Mouse (Mus musculus) myocyte (in vitro differentiated cells): Measurements from ENCODE around the gene Rusc2. TPM values are rescaled to one million over a fixed set of nuclear protein-coding genes. Genes with fewer than 3 reads are reported as not detected.
A peak's percentile ranks its signal among the peaks of the same experiment; 100 is the strongest.

ENCODE experiments used
- H3K27me3 ChIP-seq: one replicate; pipeline ENCODE4 v1.6.1; 2011; ENCODE audit not compliant: control insufficient read depth, insufficient read depth, insufficient read length
- H3K36me3 ChIP-seq: one replicate; pipeline ENCODE4 v1.6.1; 2011; ENCODE audit not compliant: control insufficient read depth, insufficient read depth
- H3K4me2 ChIP-seq: one replicate; pipeline ENCODE4 v1.6.1; 2011; ENCODE audit warnings: low read depth, control low read depth
- H3K4me3 ChIP-seq: one replicate; pipeline ENCODE4 v1.5.1; 2011; ENCODE audit warnings: mild to moderate bottlenecking, control low read depth, moderate library complexity
- H3K79me2 ChIP-seq: one replicate; pipeline ENCODE4 v1.6.1; 2011; ENCODE audit not compliant: control insufficient read depth, insufficient read depth
- H3ac ChIP-seq: one replicate; pipeline ENCODE4 v1.6.1; 2011; ENCODE audit not compliant: control insufficient read depth, insufficient read length
- CEBPB ChIP-seq: IDR thresholded peaks from 2 replicates; pipeline ENCODE4 v1.6.1; 2011; ENCODE audit warnings: mild to moderate bottlenecking, moderate library complexity; ENCODE audit not compliant: poor library complexity, insufficient read depth, severe bottlenecking
- E2F4 ChIP-seq: IDR thresholded peaks from one replicate; pipeline ENCODE4 v1.6.1; 2011; ENCODE audit warnings: mild to moderate bottlenecking, control low read depth, moderate library complexity; ENCODE audit not compliant: insufficient read depth
- MAX ChIP-seq: IDR thresholded peaks from one replicate; pipeline ENCODE4 v1.6.1; 2011; ENCODE audit warnings: low read depth, mild to moderate bottlenecking, control low read depth
- MYOD1 ChIP-seq, 3 experiments: IDR thresholded peaks; one replicate each; pipeline ENCODE4 v1.6.1; 2011; ENCODE audit warnings: control low read depth in 2 of 3, low read depth in 2 of 3, mild to moderate bottlenecking in 2 of 3, moderate library complexity in 1 of 3; ENCODE audit not compliant: insufficient read length in 2 of 3, control insufficient read depth in 1 of 3
- MYOG ChIP-seq, 3 experiments: IDR thresholded peaks; one replicate each; pipeline ENCODE4 v1.6.1; 2011; ENCODE audit warnings: control low read depth in 2 of 3, low read depth in 2 of 3, mild to moderate bottlenecking in 2 of 3; ENCODE audit not compliant: insufficient read length in 2 of 3, control insufficient read depth in 1 of 3, insufficient read depth in 1 of 3
- POLR2A ChIP-seq: IDR thresholded peaks from one replicate; pipeline ENCODE4 v1.6.1; 2011; ENCODE audit warnings: low read depth, mild to moderate bottlenecking, control low read depth, moderate library complexity; ENCODE audit not compliant: insufficient read length
- POLR2AphosphoS2 ChIP-seq: IDR thresholded peaks from one replicate; pipeline ENCODE4 v1.6.1; 2011; ENCODE audit warnings: low read depth, control low read depth; ENCODE audit not compliant: insufficient read length
- REST ChIP-seq: IDR thresholded peaks from one replicate; pipeline ENCODE4 v1.6.1; 2011; ENCODE audit warnings: mild to moderate bottlenecking, control low read depth, moderate library complexity; ENCODE audit not compliant: insufficient read depth, insufficient read length
- SRF ChIP-seq: IDR thresholded peaks from one replicate; pipeline ENCODE4 v1.6.1; 2011; ENCODE audit warnings: low read depth; ENCODE audit not compliant: control insufficient read depth, insufficient read length
- TCF12 ChIP-seq: IDR thresholded peaks from one replicate; pipeline ENCODE4 v1.6.1; 2011; ENCODE audit warnings: mild to moderate bottlenecking, control low read depth; ENCODE audit not compliant: poor library complexity, insufficient read depth, severe bottlenecking
- TCF3 ChIP-seq: IDR thresholded peaks from one replicate; pipeline ENCODE4 v1.6.1; 2011; ENCODE audit warnings: low read depth, control low read depth; ENCODE audit not compliant: insufficient read length
- USF1 ChIP-seq: IDR thresholded peaks from one replicate; pipeline ENCODE4 v1.6.1; 2011; ENCODE audit warnings: low read depth, mild to moderate bottlenecking, control low read depth, moderate library complexity
- polyA plus RNA-seq: library from polyadenylated mRNA; unstranded; fragments of >200 nt; fragmentation: generic; extraction: Trizol; gene quantifications from one replicate; pipeline ENCODE4 v1.2.1, GENCODE M21; 2012; ENCODE audit warnings: missing spikeins

Rusc2 gene
- polyA plus RNA-seq, 1 experiment = 28.2 TPM

DNA sequence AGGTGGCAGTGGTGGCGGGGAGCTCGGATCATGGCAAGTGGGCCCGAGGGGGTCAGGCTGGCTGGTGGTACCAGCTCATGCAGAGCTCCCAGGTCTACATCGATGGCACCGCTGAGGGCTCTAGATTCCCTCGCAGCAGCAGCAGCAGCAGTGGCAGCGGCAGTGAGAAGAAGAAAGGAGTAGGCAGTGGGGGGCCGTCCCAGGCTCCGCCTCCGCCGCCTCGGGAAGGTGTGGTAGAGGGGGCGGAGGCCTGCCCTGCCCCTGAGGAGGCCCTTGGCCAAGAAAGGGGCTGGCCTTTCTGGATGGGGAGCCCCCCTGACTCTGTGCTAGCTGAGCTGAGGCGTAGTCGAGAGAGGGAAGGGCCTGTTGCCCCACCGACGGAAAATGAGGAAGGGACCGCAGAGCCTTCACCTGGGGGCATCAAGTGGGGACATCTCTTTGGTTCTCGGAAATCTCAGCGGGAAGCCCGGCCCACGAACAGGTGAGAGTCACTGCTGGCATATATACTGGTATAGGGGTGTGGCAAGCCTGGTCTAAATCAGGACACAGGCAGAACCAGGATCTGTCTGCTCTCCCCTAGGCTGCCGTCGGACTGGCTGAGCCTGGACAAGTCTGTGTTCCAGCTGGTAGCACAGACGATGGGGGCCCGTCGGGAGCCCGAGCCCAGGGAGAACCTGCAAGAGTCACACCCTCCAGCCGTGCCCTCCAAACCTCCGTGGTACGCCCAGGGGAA, 44.0 kb downstream of the Rusc2 start:
- TF ChIP-seq E2F4 = no peak
- no peak for TF ChIP-seq REST
- TF ChIP-seq CEBPB = no peak
- TF ChIP-seq MYOG (IDR thresholded peaks at IDR 0.05; ENCODE audit: control insufficient read depth in 1 of 3, insufficient read depth in 1 of 3, insufficient read length in 2 of 3, low read depth in 2 of 3) = no peak
- no peak for TF ChIP-seq TCF12
- no peak for TF ChIP-seq MAX
- no peak for TF ChIP-seq USF1
- no peak for TF ChIP-seq POLR2AphosphoS2
- no peak for TF ChIP-seq TCF3
- no peak for TF ChIP-seq POLR2A
- TF ChIP-seq SRF = no peak
- no peak for TF ChIP-seq MYOD1 (IDR thresholded peaks at IDR 0.05; ENCODE audit: control insufficient read depth in 1 of 3, insufficient read length in 2 of 3, low read depth in 2 of 3)
- H3ac ChIP-seq = no peak overlapping the region
- H3K36me3 ChIP-seq = no peaks in the 10 kb centered on the region
- H3K27me3 ChIP-seq = no peaks in the 10 kb centered on the region
- H3K4me3 ChIP-seq = no peak overlapping the region
- H3K79me2 ChIP-seq = no peaks in the 10 kb centered on the region
- no peak overlapping the region for H3K4me2 ChIP-seq

GRCm38 (mm10) chr4:43426487-43426886, 44.7 kb downstream of the Rusc2 start:
- no peak overlapping the region for H3K4me2 ChIP-seq
- H3K4me3 ChIP-seq = no peak overlapping the region
- H3K79me2 ChIP-seq = no peaks in the 10 kb centered on the region
- no peaks in the 10 kb centered on the region for H3K36me3 ChIP-seq
- TF ChIP-seq MYOG (IDR thresholded peaks at IDR 0.05; ENCODE audit: control insufficient read depth in 1 of 3, insufficient read depth in 1 of 3, insufficient read length in 2 of 3, low read depth in 2 of 3) = no peak
- no peak for TF ChIP-seq TCF12
- TF ChIP-seq E2F4 = no peak
- no peak for TF ChIP-seq REST
- TF ChIP-seq USF1 = no peak
- no peak for TF ChIP-seq MYOD1 (IDR thresholded peaks at IDR 0.05; ENCODE audit: control insufficient read depth in 1 of 3, insufficient read length in 2 of 3, low read depth in 2 of 3)
- TF ChIP-seq MAX = no peak
- no peak for TF ChIP-seq SRF
- TF ChIP-seq POLR2AphosphoS2 = no peak
- TF ChIP-seq CEBPB = no peak
- no peak for TF ChIP-seq POLR2A
- H3K27me3 ChIP-seq = no peaks in the 10 kb centered on the region
- no peak overlapping the region for H3ac ChIP-seq

- TF ChIP-seq REST (no peak), E2F4 (no peak), MYOD1 (IDR thresholded peaks at IDR 0.05; ENCODE audit: control insufficient read depth in 1 of 3, insufficient read length in 2 of 3, low read depth in 2 of 3) (no peak), POLR2A (no peak), MYOG (IDR thresholded peaks at IDR 0.05; ENCODE audit: control insufficient read depth in 1 of 3, insufficient read depth in 1 of 3, insufficient read length in 2 of 3, low read depth in 2 of 3) (no peak), POLR2AphosphoS2 (no peak), MAX (no peak), TCF3 (no peak), TCF12 (no peak), USF1 (no peak)
- Histone ChIP-seq H3K4me2 (no peak overlapping the region), H3K27me3 (no peaks in the 10 kb centered on the region), H3K79me2 (no peaks in the 10 kb centered on the region), H3K36me3 (no peaks in the 10 kb centered on the region), H3K4me3 (no peak overlapping the region), H3ac (no peak overlapping the region)
Observed at GRCm38 (mm10) chr4:43427501-43428179, 45.9 kb downstream of the Rusc2 start.

- Histone ChIP-seq H3K4me2 (no peak overlapping the region), H3K79me2 (no peaks in the 10 kb centered on the region), H3K4me3 (no peak overlapping the region), H3K27me3 (no peaks in the 10 kb centered on the region), H3K36me3 (no peaks in the 10 kb centered on the region), H3ac (no peak overlapping the region)
- TF ChIP-seq POLR2AphosphoS2 (peak; percentile 68), MYOG (IDR thresholded peaks at IDR 0.05; ENCODE audit: control insufficient read depth in 1 of 3, insufficient read depth in 1 of 3, insufficient read length in 2 of 3, low read depth in 2 of 3) (no peak)
Observed at GRCm38 (mm10) chr4:43428180-43428861, 46.5 kb downstream of the Rusc2 start.
